Mouse (Mus musculus): ENCODE results near the gene Mylk.

- TF ChIP-seq CTCF (IDR thresholded peaks at IDR 0.05) (no peak), POLR2A (IDR thresholded peaks at IDR 0.05; ENCODE audit: insufficient read depth, low read depth, low read length) (no peak), EP300 (IDR thresholded peaks at IDR 0.05; ENCODE audit: insufficient read depth, low read depth, low read length) (no peak)
These were observed 306.1 kb downstream of the Mylk start for GRCm38 (mm10) chr16:35051066-35051465.
